Mouse (Mus musculus): ENCODE data around the gene Ccdc6.

The Ccdc6 gene

DNA sequence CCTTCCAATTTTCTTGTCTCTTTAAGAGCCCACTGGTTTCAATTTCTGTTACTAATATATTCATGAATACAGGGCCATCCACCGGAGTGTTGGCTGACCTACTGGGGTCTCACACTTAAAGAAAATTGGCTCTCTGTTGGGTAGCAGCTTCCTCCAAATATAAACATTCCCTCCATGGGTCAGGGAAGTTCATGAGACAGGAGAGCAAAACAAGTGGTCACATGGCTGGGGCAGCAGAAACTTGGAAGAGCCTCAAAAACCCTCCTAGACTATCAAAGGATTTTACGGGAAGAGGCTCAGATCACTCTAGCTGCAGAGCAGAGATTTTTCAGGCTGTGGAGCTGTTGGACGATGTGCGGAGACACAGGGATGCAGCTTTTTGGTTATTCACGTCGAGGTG, 128.8 kb downstream of the Ccdc6 start:
- DNase-seq = no peak

GRCm38 (mm10) chr10:70226608-70227007, 129.7 kb downstream of the Ccdc6 start:
- DNase-seq = no peak

DNA sequence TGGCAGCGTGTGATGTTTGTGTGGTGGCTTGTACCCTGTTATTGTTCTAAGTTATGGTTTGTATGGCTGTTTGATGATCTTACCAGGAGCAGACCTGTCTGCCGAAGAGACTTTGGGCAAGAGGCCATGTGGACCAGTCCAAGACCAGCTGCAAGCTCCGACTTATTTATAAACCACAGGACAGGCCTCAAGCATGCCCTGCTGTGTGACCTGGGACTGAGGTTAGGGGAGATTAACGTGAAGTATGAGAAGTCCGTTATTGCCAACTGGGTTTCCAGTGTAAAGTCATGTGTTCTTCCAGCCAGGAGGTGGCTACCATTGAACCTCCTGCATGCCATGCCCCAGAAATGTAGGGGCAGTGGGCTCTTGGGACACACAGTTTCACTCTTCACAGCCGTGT, 133.4 kb downstream of the Ccdc6 start:
- no peak for DNase-seq

DNA sequence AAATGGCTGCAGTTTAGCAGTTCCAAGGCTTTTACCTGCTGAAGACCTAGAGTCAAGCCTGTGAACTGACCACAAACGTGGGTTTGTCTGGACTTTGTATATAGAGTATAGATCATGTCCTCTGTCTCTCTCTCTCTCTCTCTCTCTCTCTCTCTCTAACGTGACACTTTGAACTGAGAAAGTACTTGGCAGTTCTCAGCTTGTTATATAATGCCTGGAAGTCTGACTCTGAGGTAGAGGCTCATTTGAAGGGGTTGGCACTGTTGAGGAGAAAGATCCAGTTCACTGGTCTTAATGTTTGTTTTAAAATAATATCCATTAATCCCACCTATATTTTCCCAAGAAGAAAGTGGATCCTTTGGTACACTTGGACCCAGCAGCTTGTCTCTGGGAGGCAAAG, 141.0 kb downstream of the Ccdc6 start:
- no peak for DNase-seq
